Mouse (Mus musculus) megakaryocyte progenitor cell, adult 5-6 weeks (primary cell): ENCODE data around the gene Prelid3b. TPM values are rescaled to one million over a fixed set of nuclear protein-coding genes. Genes with fewer than 3 reads are reported as not detected.

ENCODE experiments used
- ATAC-seq: replicated peaks from 2 replicates; pipeline ENCODE4 v1.8.0; 2016; ENCODE audit warnings: mild to moderate bottlenecking, moderate TSS enrichment, inconsistent platforms; ENCODE audit not compliant: poor library complexity
- total RNA-seq, 2 experiments: library from RNA; stranded (forward) in 1 of 2; stranded (reverse) in 1 of 2; fragments of 157-497, 149-512 nt in 1 of 2; fragments of 200-1000 nt in 1 of 2; gene quantifications; 2 replicates each; pipeline versions ENCODE4 v1.2.3 to v1.2.4; 2015 to 2017

Prelid3b gene
- total RNA-seq (2015) (85.8 and 87.2 TPM in 2 replicates), total RNA-seq (2017) (145 and 157 TPM in 2 replicates)

- peak; percentile 76 for ATAC-seq
These were observed at the start of gene Prelid3b for GRCm38 (mm10) chr2:174472818-174473549. Prelid3b (minus strand) TSS chr2:174473081.

GRCm38 (mm10) chr2:174522134-174522533, 49.3 kb upstream of the Prelid3b start:
- ATAC-seq = no peak

- ATAC-seq = peak; percentile 72; the same call in 1 of the 2 replicates
These were observed 44.5 kb upstream of the Prelid3b start for GRCm38 (mm10) chr2:174517141-174518079.

GRCm38 (mm10) chr2:174514887-174515286, 42.0 kb upstream of the Prelid3b start:
- no peak for ATAC-seq

GRCm38 (mm10) chr2:174513827-174514226, 40.9 kb upstream of the Prelid3b start:
- ATAC-seq = no peak

GRCm38 (mm10) chr2:174509825-174510224, 36.9 kb upstream of the Prelid3b start:
- ATAC-seq = peak; percentile 82

- ATAC-seq = no peak
These were observed 35.1 kb upstream of the Prelid3b start for GRCm38 (mm10) chr2:174507998-174508397.

- ATAC-seq = no peak
These were observed 30.1 kb upstream of the Prelid3b start for GRCm38 (mm10) chr2:174502831-174503460.

GRCm38 (mm10) chr2:174502321-174502720, 29.4 kb upstream of the Prelid3b start:
- no peak for ATAC-seq

GRCm38 (mm10) chr2:174501517-174501916, 28.6 kb upstream of the Prelid3b start:
- ATAC-seq = no peak

GRCm38 (mm10) chr2:174500814-174501503, 28.1 kb upstream of the Prelid3b start:
- no peak for ATAC-seq

- ATAC-seq = peak; percentile 84
These were observed 20.0 kb upstream of the Prelid3b start for GRCm38 (mm10) chr2:174492858-174493257.

- ATAC-seq = no peak
These were observed 14.1 kb upstream of the Prelid3b start for GRCm38 (mm10) chr2:174487005-174487404.

- peak; percentile 61 for ATAC-seq
These were observed 5.9 kb upstream of the Prelid3b start for GRCm38 (mm10) chr2:174478746-174479145.

GRCm38 (mm10) chr2:174477543-174478319, 4.8 kb upstream of the Prelid3b start:
- ATAC-seq = no peak

GRCm38 (mm10) chr2:174473550-174473927, 658 bp upstream of the Prelid3b start:
- ATAC-seq = no peak

GRCm38 (mm10) chr2:174472407-174472806, 474 bp downstream of the Prelid3b start:
- peak; percentile 23 for ATAC-seq

- no peak for ATAC-seq
These were observed 2.0 kb downstream of the Prelid3b start for GRCm38 (mm10) chr2:174470786-174471405.

- peak; percentile 48 for ATAC-seq
These were observed 2.5 kb downstream of the Prelid3b start for GRCm38 (mm10) chr2:174470333-174470732.
